Mouse (Mus musculus): ENCODE results near the gene Dnajc17. TPM values are rescaled to one million over a fixed set of nuclear protein-coding genes. Genes with fewer than 3 reads are reported as not detected.

Dnajc17 gene
- polyA plus RNA-seq, 1 experiment: 6.7 TPM

GRCm38 (mm10) chr2:119161247-119161646 is 47.3 kb downstream of the Dnajc17 start:
- DNase-seq (ENCODE audit: low read depth): no peak

- no peak for DNase-seq (ENCODE audit: low read depth)
These were observed 50.8 kb downstream of the Dnajc17 start for GRCm38 (mm10) chr2:119157836-119158235.

GRCm38 (mm10) chr2:119156681-119157572 is 51.7 kb downstream of the Dnajc17 start, which contains the start of gene Rmdn3:
Rmdn3 (minus strand) TSS chr2:119157034.
- DNase-seq (ENCODE audit: low read depth): no peak

GRCm38 (mm10) chr2:119156081-119156680 is 52.4 kb downstream of the Dnajc17 start:
- DNase-seq (ENCODE audit: low read depth): no peak

- DNase-seq (ENCODE audit: low read depth): no peak
These were observed 53.2 kb downstream of the Dnajc17 start for GRCm38 (mm10) chr2:119155388-119155787.

GRCm38 (mm10) chr2:119154683-119155082 is 53.9 kb downstream of the Dnajc17 start:
- no peak for DNase-seq (ENCODE audit: low read depth)

GRCm38 (mm10) chr2:119152255-119152654 is 56.3 kb downstream of the Dnajc17 start:
- no peak for DNase-seq (ENCODE audit: low read depth)

GRCm38 (mm10) chr2:119147775-119148174 is 60.8 kb downstream of the Dnajc17 start:
- no peak for DNase-seq (ENCODE audit: low read depth)

GRCm38 (mm10) chr2:119147160-119147678 is 61.4 kb downstream of the Dnajc17 start:
- DNase-seq (ENCODE audit: low read depth): no peak

GRCm38 (mm10) chr2:119146435-119146834 is 62.2 kb downstream of the Dnajc17 start:
- peak; percentile 63 for DNase-seq (ENCODE audit: low read depth)

- DNase-seq (ENCODE audit: low read depth): peak; percentile 85
These were observed 63.4 kb downstream of the Dnajc17 start for GRCm38 (mm10) chr2:119145199-119145598.

GRCm38 (mm10) chr2:119136346-119136898 is 72.2 kb downstream of the Dnajc17 start:
- no peak for DNase-seq (ENCODE audit: low read depth)

Other genes with a start within 250 kb of the Dnajc17 start
- gene Ccdc32, start 179.4 kb downstream of the Dnajc17 start, polyA plus RNA-seq (2012; rRNA removed): 7.4 and 10.3 TPM in 2 replicates
- 2.8 and 3.5 TPM in 2 replicates for gene Rpusd2, start 174.0 kb downstream of the Dnajc17 start, polyA plus RNA-seq (2012; rRNA removed)
- gene Knl1, start 161.7 kb downstream of the Dnajc17 start, polyA plus RNA-seq (2012; rRNA removed): 0.10 and 0.27 TPM in 2 replicates
- gene Rad51, start 96.0 kb downstream of the Dnajc17 start, polyA plus RNA-seq (2012; rRNA removed): 2.1 and 2.6 TPM in 2 replicates
- gene Rmdn3, start 51.8 kb downstream of the Dnajc17 start, polyA plus RNA-seq (2012; rRNA removed): 23.1 and 24.5 TPM in 2 replicates
- gene Gchfr, start 41.0 kb downstream of the Dnajc17 start, polyA plus RNA-seq (2012; rRNA removed): 15.6 and 55.8 TPM in 2 replicates
- 0.03 TPM in 1 of 2 replicates, not detected in the other for gene Gm14137, start 34.3 kb downstream of the Dnajc17 start, polyA plus RNA-seq (2012; rRNA removed)
- gene Zfyve19, start 178 bp downstream of the Dnajc17 start, polyA plus RNA-seq (2012; rRNA removed): 45.3 and 57.7 TPM in 2 replicates
- 1.2 and 1.7 TPM in 2 replicates for gene Ppp1r14d, start 21.1 kb upstream of the Dnajc17 start, polyA plus RNA-seq (2012; rRNA removed)
- gene Spint1, start 28.6 kb upstream of the Dnajc17 start, polyA plus RNA-seq (2012; rRNA removed): 38.8 and 49.1 TPM in 2 replicates
- gene Rhov, start 62.5 kb upstream of the Dnajc17 start, polyA plus RNA-seq (2012; rRNA removed): 0.27 and 0.57 TPM in 2 replicates
- gene Vps18, start 79.9 kb upstream of the Dnajc17 start, polyA plus RNA-seq (2012; rRNA removed): 23.3 and 23.6 TPM in 2 replicates
- 24.4 and 24.5 TPM in 2 replicates for gene Dll4, start 117.0 kb upstream of the Dnajc17 start, polyA plus RNA-seq (2012; rRNA removed)
- 9.2 and 10.3 TPM in 2 replicates for gene Chac1, start 142.4 kb upstream of the Dnajc17 start, polyA plus RNA-seq (2012; rRNA removed)

Measured in gonadal fat pad, adult 2 months (tissue).